Mouse (Mus musculus) ES-Bruce4 (cell line): ENCODE data around the gene Dao. TPM values are rescaled to one million over a fixed set of nuclear protein-coding genes. Genes with fewer than 3 reads are reported as not detected.

Experiments
- H3K27ac ChIP-seq: 2 replicates; pipeline ENCODE4 v1.5.1; 2012; ENCODE audit warnings: low read length, inconsistent platforms; ENCODE audit not compliant: insufficient read depth
- H3K27me3 ChIP-seq: 2 replicates; pipeline ENCODE4 v1.6.1; 2012; ENCODE audit warnings: mild to moderate bottlenecking, low read length, inconsistent platforms; ENCODE audit not compliant: control insufficient read depth, poor library complexity, insufficient read depth, severe bottlenecking
- H3K36me3 ChIP-seq: 2 replicates; pipeline ENCODE4 v1.6.1; 2012; ENCODE audit warnings: inconsistent platforms, mild to moderate bottlenecking, low read length, moderate library complexity; ENCODE audit not compliant: control insufficient read depth, poor library complexity, insufficient read depth, severe bottlenecking
- H3K4me1 ChIP-seq: one replicate; pipeline ENCODE4 v1.8.1; 2011; ENCODE audit warnings: low read length; ENCODE audit not compliant: control insufficient read depth, insufficient read depth
- H3K4me3 ChIP-seq: 2 replicates; pipeline ENCODE4 v1.5.1; 2011; ENCODE audit warnings: low read depth, mild to moderate bottlenecking, low read length
- H3K9ac ChIP-seq: 2 replicates; pipeline ENCODE4 v1.6.1; 2012; ENCODE audit warnings: low read depth, mild to moderate bottlenecking, inconsistent platforms; ENCODE audit not compliant: poor library complexity, severe bottlenecking
- H3K9me3 ChIP-seq: replicated peaks from 2 replicates; pipeline ENCODE4 v1.6.1; 2012; ENCODE audit warnings: mild to moderate bottlenecking, low read length, inconsistent platforms; ENCODE audit not compliant: control insufficient read depth, poor library complexity, insufficient read depth, severe bottlenecking
- CTCF ChIP-seq: IDR thresholded peaks from one replicate; pipeline ENCODE4 v1.8.1; 2011; ENCODE audit warnings: low read depth, low read length
- EP300 ChIP-seq: IDR thresholded peaks from 2 replicates; pipeline ENCODE4 v1.6.1; 2011; ENCODE audit warnings: low read depth, low read length; ENCODE audit not compliant: insufficient read depth
- POLR2A ChIP-seq: IDR thresholded peaks from one replicate; pipeline ENCODE4 v1.8.1; 2011; ENCODE audit warnings: low read length; ENCODE audit not compliant: insufficient read depth
- polyA plus RNA-seq: library from polyadenylated mRNA; stranded (reverse); fragments of >200 nt; gene quantifications from 2 replicates; pipeline ENCODE4 v1.2.4, GENCODE M21; 2011; ENCODE audit warnings: low read depth; ENCODE audit not compliant: missing spikeins, insufficient read depth, insufficient read length

The Dao gene
- polyA plus RNA-seq, 1 experiment, result not detected

DNA sequence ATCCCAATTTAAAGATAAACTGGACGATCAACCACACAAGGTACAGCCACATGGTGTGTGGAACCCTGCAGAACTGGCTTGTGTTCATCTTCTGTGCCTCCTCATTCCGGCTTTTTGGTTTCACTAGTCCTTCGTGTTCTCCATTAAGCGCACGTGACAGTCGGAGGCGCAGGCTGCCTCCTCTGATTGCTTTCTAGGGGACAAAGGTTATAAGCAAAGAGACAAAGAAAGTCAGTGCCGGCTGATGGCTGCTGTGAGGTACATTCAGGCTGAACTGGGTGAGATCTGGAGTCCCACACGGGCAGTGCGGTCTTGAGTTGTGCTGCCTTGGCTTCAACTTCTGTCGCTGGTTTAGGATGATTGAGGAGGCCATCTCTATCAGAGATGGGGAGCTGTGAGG lies 1.1 kb downstream of the Dao start:
- no peaks in the 10 kb centered on the region for H3K36me3 ChIP-seq
- no peak overlapping the region for H3K27ac ChIP-seq
- no peaks in the 10 kb centered on the region for H3K27me3 ChIP-seq
- H3K9me3 ChIP-seq, result no peaks in the 10 kb centered on the region
- TF ChIP-seq POLR2A (no peak), EP300 (no peak), CTCF (no peak)
- no peak overlapping the region for H3K9ac ChIP-seq
- no peaks in the 10 kb centered on the region for H3K4me1 ChIP-seq
- no peak overlapping the region for H3K4me3 ChIP-seq

DNA sequence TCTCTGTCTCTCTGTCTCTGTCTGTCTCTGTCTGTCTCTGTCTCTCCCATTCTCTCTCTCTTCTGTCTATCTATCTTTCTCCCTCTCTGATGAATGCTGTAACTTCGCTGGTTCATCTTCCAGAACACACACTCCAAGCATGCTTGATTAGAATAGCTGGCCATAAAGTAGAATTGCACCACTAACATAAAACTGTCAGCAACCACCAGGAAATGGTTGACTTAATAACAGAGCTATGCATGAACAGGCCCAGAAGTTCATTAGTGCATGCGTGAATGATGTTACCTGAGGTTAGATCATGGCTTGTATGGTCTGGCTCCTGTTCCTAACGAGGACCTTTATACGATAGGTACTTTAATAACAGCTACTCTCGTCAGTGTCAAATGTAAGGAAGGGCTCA lies 1.6 kb downstream of the Dao start:
- no peaks in the 10 kb centered on the region for H3K36me3 ChIP-seq
- H3K9ac ChIP-seq, result no peak overlapping the region
- no peak overlapping the region for H3K4me3 ChIP-seq
- no peaks in the 10 kb centered on the region for H3K4me1 ChIP-seq
- TF ChIP-seq POLR2A (no peak), EP300 (no peak), CTCF (no peak)
- H3K9me3 ChIP-seq, result no peaks in the 10 kb centered on the region
- H3K27ac ChIP-seq, result no peak overlapping the region
- H3K27me3 ChIP-seq, result no peaks in the 10 kb centered on the region

DNA sequence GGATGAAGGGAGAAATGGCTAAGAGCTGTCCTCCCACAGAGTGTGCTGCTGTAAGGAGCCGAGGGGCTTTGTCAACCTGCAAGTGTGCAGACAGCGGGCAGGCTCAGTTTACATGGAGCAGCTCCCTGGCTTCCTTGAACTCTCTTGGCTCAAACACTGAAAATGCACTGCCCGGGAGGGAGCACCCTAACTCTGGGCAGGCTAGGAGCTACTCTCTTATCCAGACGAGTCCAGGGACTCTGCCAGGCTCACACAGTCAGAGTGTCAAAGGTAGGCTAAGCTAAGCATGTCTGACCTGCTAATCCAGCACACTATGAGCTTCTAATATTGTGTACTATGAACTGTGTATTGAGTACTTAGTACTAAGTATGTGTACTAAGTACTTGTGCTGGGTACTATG lies 3.5 kb downstream of the Dao start:
- TF ChIP-seq POLR2A (no peak), CTCF (no peak), EP300 (no peak)
- no peaks in the 10 kb centered on the region for H3K9me3 ChIP-seq
- no peak overlapping the region for H3K4me3 ChIP-seq
- no peaks in the 10 kb centered on the region for H3K36me3 ChIP-seq
- no peaks in the 10 kb centered on the region for H3K4me1 ChIP-seq
- H3K27ac ChIP-seq, result no peak overlapping the region
- no peaks in the 10 kb centered on the region for H3K27me3 ChIP-seq
- H3K9ac ChIP-seq, result no peak overlapping the region

DNA sequence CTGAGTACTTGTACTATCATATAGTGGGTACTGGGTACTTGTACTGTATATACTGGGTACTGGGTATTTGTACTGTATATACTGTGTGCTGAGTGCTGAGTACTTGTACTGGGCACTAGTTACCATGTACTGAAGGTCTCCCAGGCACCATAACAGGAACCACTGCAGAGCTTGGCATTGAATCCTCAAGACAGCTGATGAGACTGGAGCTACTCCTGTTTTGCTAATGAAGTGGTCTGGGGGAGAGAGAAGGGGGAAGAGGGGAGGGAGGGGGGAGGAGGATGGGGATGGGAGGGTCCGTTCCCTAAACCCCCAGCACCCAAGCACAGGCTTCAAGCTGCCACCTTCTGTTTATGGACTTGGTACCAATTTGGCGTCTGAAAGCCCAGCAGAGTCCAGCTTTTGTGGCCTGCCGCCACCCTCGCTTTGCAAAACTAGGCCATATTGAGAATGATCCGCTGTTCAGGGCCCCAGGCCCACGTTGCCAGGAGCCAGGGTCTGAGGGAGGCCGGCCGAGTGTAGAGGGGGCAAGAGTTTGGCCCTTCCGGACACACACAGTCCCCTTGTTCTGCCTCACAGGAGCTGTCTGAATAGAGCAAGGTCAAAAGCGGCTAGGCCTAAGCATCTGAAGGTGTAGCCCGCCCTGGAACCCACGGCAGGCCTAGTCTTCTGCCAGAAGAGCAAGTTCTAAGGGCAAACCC lies 4.4 kb downstream of the Dao start:
- H3K27me3 ChIP-seq, result no peaks in the 10 kb centered on the region
- no peak overlapping the region for H3K27ac ChIP-seq
- H3K9me3 ChIP-seq, result no peaks in the 10 kb centered on the region
- H3K36me3 ChIP-seq, result no peaks in the 10 kb centered on the region
- TF ChIP-seq POLR2A, result no peak
- no peak for TF ChIP-seq EP300
- TF ChIP-seq CTCF, result no peak
- H3K9ac ChIP-seq, result no peak overlapping the region
- H3K4me3 ChIP-seq, result no peak overlapping the region
- H3K4me1 ChIP-seq, result no peaks in the 10 kb centered on the region

DNA sequence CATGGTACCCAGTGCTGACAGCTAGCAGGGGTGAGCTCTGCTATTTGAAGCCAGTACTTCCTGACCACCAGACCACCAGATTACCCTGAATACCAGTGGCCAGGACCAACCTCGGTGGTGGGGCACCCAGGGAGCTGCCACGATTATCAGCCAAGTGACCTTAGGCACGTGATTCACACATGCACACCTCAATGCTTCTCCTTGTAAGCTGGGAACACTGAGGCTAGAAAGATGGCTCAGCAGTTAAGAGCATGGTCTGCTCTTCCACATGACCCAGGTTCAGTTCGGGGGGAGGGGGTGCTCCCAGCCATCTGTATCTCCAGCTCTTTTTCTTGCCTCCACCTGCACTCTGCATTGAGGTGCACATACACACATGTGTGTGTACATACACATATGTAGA lies 5.5 kb downstream of the Dao start:
- TF ChIP-seq POLR2A, result no peak
- TF ChIP-seq CTCF, result no peak
- TF ChIP-seq EP300, result no peak
- Histone ChIP-seq H3K36me3 (no peaks in the 10 kb centered on the region), H3K27ac (no peak overlapping the region), H3K27me3 (no peaks in the 10 kb centered on the region), H3K4me1 (no peaks in the 10 kb centered on the region), H3K9me3 (no peaks in the 10 kb centered on the region), H3K4me3 (no peak overlapping the region), H3K9ac (no peak overlapping the region)

DNA sequence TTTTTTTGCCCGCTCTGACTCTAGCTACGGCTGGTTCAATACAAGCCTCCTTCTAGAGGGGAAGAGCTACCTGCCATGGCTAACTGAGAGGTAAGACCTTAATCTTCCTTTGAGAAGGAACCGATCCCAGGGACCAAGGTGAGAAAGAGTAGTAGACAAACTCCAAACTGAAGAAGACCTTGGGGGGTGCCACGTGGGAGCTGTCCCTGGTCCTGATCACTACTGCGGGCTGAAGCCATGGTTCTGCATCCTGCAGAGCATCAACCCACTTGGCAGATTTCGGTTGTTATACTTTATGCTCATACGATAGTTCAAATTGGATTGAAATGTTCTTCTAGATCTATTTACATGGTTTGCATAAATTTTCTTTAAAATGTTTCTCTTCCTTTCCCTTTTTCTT lies 11.6 kb downstream of the Dao start:
- Histone ChIP-seq H3K9me3 (no peaks in the 10 kb centered on the region), H3K4me3 (no peak overlapping the region), H3K4me1 (no peaks in the 10 kb centered on the region), H3K27ac (no peak overlapping the region), H3K27me3 (no peaks in the 10 kb centered on the region), H3K36me3 (no peaks in the 10 kb centered on the region), H3K9ac (no peak overlapping the region)
- no peak for TF ChIP-seq EP300
- no peak for TF ChIP-seq CTCF
